Mouse (Mus musculus): ENCODE measurements at regions not wholly inside any gene's neighbourhood (a gene's known extent, or its start where the extent isn't known, plus 50 kb on each side); places are given as distances from the start of the nearest gene placed in this dataset.

- TF ChIP-seq POLR2AphosphoS2 (IDR thresholded peaks at IDR 0.05; ENCODE audit: insufficient read length, low read depth), result no peak
- TF ChIP-seq USF1 (IDR thresholded peaks at IDR 0.05; ENCODE audit: low read depth), result no peak
- TF ChIP-seq POLR2A (IDR thresholded peaks at IDR 0.05; ENCODE audit: insufficient read length, low read depth), result no peak
- TF ChIP-seq CEBPB (IDR thresholded peaks at IDR 0.05; ENCODE audit: insufficient read depth, poor library complexity, severe bottlenecking), result no peak
- no peak for TF ChIP-seq SRF (IDR thresholded peaks at IDR 0.05; ENCODE audit: control insufficient read depth, insufficient read length, low read depth)
- no peak for TF ChIP-seq E2F4 (IDR thresholded peaks at IDR 0.05; ENCODE audit: insufficient read depth)
- TF ChIP-seq MYOG (IDR thresholded peaks at IDR 0.05; ENCODE audit: control insufficient read depth in 1 of 3, insufficient read depth in 1 of 3, insufficient read length in 2 of 3, low read depth in 2 of 3), result no peak
- TF ChIP-seq TCF3 (IDR thresholded peaks at IDR 0.05; ENCODE audit: insufficient read length, low read depth), result no peak
- no peak for TF ChIP-seq MAX (IDR thresholded peaks at IDR 0.05; ENCODE audit: low read depth)
- no peak for TF ChIP-seq REST (IDR thresholded peaks at IDR 0.05; ENCODE audit: insufficient read depth, insufficient read length)
- no peak for TF ChIP-seq TCF12 (IDR thresholded peaks at IDR 0.05; ENCODE audit: insufficient read depth, poor library complexity, severe bottlenecking)
- TF ChIP-seq MYOD1 (IDR thresholded peaks at IDR 0.05; ENCODE audit: control insufficient read depth in 1 of 3, insufficient read length in 2 of 3, low read depth in 2 of 3), result no peak
- Histone ChIP-seq H3K79me2 (ENCODE audit: control insufficient read depth, insufficient read depth) (no peaks in the 10 kb centered on the region), H3K36me3 (ENCODE audit: control insufficient read depth, insufficient read depth) (no peaks in the 10 kb centered on the region), H3K4me2 (ENCODE audit: low read depth) (no peak overlapping the region), H3K27me3 (ENCODE audit: control insufficient read depth, insufficient read depth, insufficient read length) (no peaks in the 10 kb centered on the region), H3K4me3 (no peak overlapping the region), H3ac (ENCODE audit: control insufficient read depth, insufficient read length) (no peak overlapping the region)
These were observed 229.5 kb upstream of the Arglu1 start for GRCm38 (mm10) chr8:8919582-8920503.

- no peaks in the 10 kb centered on the region for H3K36me3 ChIP-seq (ENCODE audit: control insufficient read depth, insufficient read depth)
- no peaks in the 10 kb centered on the region for H3K79me2 ChIP-seq (ENCODE audit: control insufficient read depth, insufficient read depth)
- H3K27me3 ChIP-seq (ENCODE audit: control insufficient read depth, insufficient read depth, insufficient read length), result no peaks in the 10 kb centered on the region
- TF ChIP-seq REST (IDR thresholded peaks at IDR 0.05; ENCODE audit: insufficient read depth, insufficient read length) (no peak), CEBPB (IDR thresholded peaks at IDR 0.05; ENCODE audit: insufficient read depth, poor library complexity, severe bottlenecking) (no peak), TCF12 (IDR thresholded peaks at IDR 0.05; ENCODE audit: insufficient read depth, poor library complexity, severe bottlenecking) (no peak), MAX (IDR thresholded peaks at IDR 0.05; ENCODE audit: low read depth) (no peak), MYOD1 (IDR thresholded peaks at IDR 0.05; ENCODE audit: control insufficient read depth in 1 of 3, insufficient read length in 2 of 3, low read depth in 2 of 3) (no peak), POLR2A (IDR thresholded peaks at IDR 0.05; ENCODE audit: insufficient read length, low read depth) (no peak), TCF3 (IDR thresholded peaks at IDR 0.05; ENCODE audit: insufficient read length, low read depth) (no peak), POLR2AphosphoS2 (IDR thresholded peaks at IDR 0.05; ENCODE audit: insufficient read length, low read depth) (no peak)
- H3ac ChIP-seq (ENCODE audit: control insufficient read depth, insufficient read length), result no peak overlapping the region
- H3K4me2 ChIP-seq (ENCODE audit: low read depth), result no peak overlapping the region
- no peak overlapping the region for H3K4me3 ChIP-seq
These were observed 228.7 kb upstream of the Arglu1 start for GRCm38 (mm10) chr8:8919040-8919439.

GRCm38 (mm10) chr8:8907478-8908165, 217.3 kb upstream of the Arglu1 start:
- H3K4me3 ChIP-seq, result no peak overlapping the region
- no peak overlapping the region for H3ac ChIP-seq (ENCODE audit: control insufficient read depth, insufficient read length)
- no peak overlapping the region for H3K4me2 ChIP-seq (ENCODE audit: low read depth)
- TF ChIP-seq USF1 (IDR thresholded peaks at IDR 0.05; ENCODE audit: low read depth), result no peak
- TF ChIP-seq TCF12 (IDR thresholded peaks at IDR 0.05; ENCODE audit: insufficient read depth, poor library complexity, severe bottlenecking), result no peak
- no peak for TF ChIP-seq POLR2AphosphoS2 (IDR thresholded peaks at IDR 0.05; ENCODE audit: insufficient read length, low read depth)
- no peak for TF ChIP-seq POLR2A (IDR thresholded peaks at IDR 0.05; ENCODE audit: insufficient read length, low read depth)
- no peak for TF ChIP-seq MYOD1 (IDR thresholded peaks at IDR 0.05; ENCODE audit: control insufficient read depth in 1 of 3, insufficient read length in 2 of 3, low read depth in 2 of 3)
- TF ChIP-seq TCF3 (IDR thresholded peaks at IDR 0.05; ENCODE audit: insufficient read length, low read depth), result no peak
- TF ChIP-seq MAX (IDR thresholded peaks at IDR 0.05; ENCODE audit: low read depth), result no peak
- no peak for TF ChIP-seq SRF (IDR thresholded peaks at IDR 0.05; ENCODE audit: control insufficient read depth, insufficient read length, low read depth)
- TF ChIP-seq MYOG (IDR thresholded peaks at IDR 0.05; ENCODE audit: control insufficient read depth in 1 of 3, insufficient read depth in 1 of 3, insufficient read length in 2 of 3, low read depth in 2 of 3), result no peak
- no peak for TF ChIP-seq CEBPB (IDR thresholded peaks at IDR 0.05; ENCODE audit: insufficient read depth, poor library complexity, severe bottlenecking)
- TF ChIP-seq REST (IDR thresholded peaks at IDR 0.05; ENCODE audit: insufficient read depth, insufficient read length), result no peak
- no peak for TF ChIP-seq E2F4 (IDR thresholded peaks at IDR 0.05; ENCODE audit: insufficient read depth)
- H3K27me3 ChIP-seq (ENCODE audit: control insufficient read depth, insufficient read depth, insufficient read length), result no peaks in the 10 kb centered on the region
- no peaks in the 10 kb centered on the region for H3K36me3 ChIP-seq (ENCODE audit: control insufficient read depth, insufficient read depth)
- H3K79me2 ChIP-seq (ENCODE audit: control insufficient read depth, insufficient read depth), result no peaks in the 10 kb centered on the region

- Histone ChIP-seq H3ac (ENCODE audit: control insufficient read depth, insufficient read length) (no peak overlapping the region), H3K36me3 (ENCODE audit: control insufficient read depth, insufficient read depth) (no peaks in the 10 kb centered on the region), H3K4me3 (no peak overlapping the region), H3K4me2 (ENCODE audit: low read depth) (no peak overlapping the region), H3K79me2 (ENCODE audit: control insufficient read depth, insufficient read depth) (no peaks in the 10 kb centered on the region), H3K27me3 (ENCODE audit: control insufficient read depth, insufficient read depth, insufficient read length) (no peaks in the 10 kb centered on the region)
- no peak for TF ChIP-seq POLR2A (IDR thresholded peaks at IDR 0.05; ENCODE audit: insufficient read length, low read depth)
- no peak for TF ChIP-seq MYOG (IDR thresholded peaks at IDR 0.05; ENCODE audit: control insufficient read depth in 1 of 3, insufficient read depth in 1 of 3, insufficient read length in 2 of 3, low read depth in 2 of 3)
- no peak for TF ChIP-seq POLR2AphosphoS2 (IDR thresholded peaks at IDR 0.05; ENCODE audit: insufficient read length, low read depth)
- no peak for TF ChIP-seq MAX (IDR thresholded peaks at IDR 0.05; ENCODE audit: low read depth)
- TF ChIP-seq REST (IDR thresholded peaks at IDR 0.05; ENCODE audit: insufficient read depth, insufficient read length), result no peak
- no peak for TF ChIP-seq SRF (IDR thresholded peaks at IDR 0.05; ENCODE audit: control insufficient read depth, insufficient read length, low read depth)
- no peak for TF ChIP-seq TCF12 (IDR thresholded peaks at IDR 0.05; ENCODE audit: insufficient read depth, poor library complexity, severe bottlenecking)
- TF ChIP-seq E2F4 (IDR thresholded peaks at IDR 0.05; ENCODE audit: insufficient read depth), result no peak
- no peak for TF ChIP-seq CEBPB (IDR thresholded peaks at IDR 0.05; ENCODE audit: insufficient read depth, poor library complexity, severe bottlenecking)
- TF ChIP-seq MYOD1 (IDR thresholded peaks at IDR 0.05; ENCODE audit: control insufficient read depth in 1 of 3, insufficient read length in 2 of 3, low read depth in 2 of 3), result no peak
- TF ChIP-seq USF1 (IDR thresholded peaks at IDR 0.05; ENCODE audit: low read depth), result no peak
These were observed 202.7 kb upstream of the Arglu1 start for GRCm38 (mm10) chr8:8892996-8893395.
